7 mouse cellular contexts compared by ENCODE assay signal in genomic region chr3:154596934-154597554, GRCm38 (mm10). TPM values are rescaled to one million over a fixed set of nuclear protein-coding genes. Genes with fewer than 3 reads are reported as not detected.
DNase-seq lines count a peak whose midpoint lies in the region; ATAC-seq and TF ChIP-seq lines count a peak whose summit lies in the region.

TSS of gene Tyw3 (minus strand) at chr3:154597104.

- H3K9ac ChIP-seq in intestine, postnatal 0 days (ENCODE audit: low read depth, low read length), result peak within 1 kb of the TSS; percentile 66
- peak within 1 kb of the TSS; percentile 82 for H3K9ac ChIP-seq in midbrain, embryonic 12.5 days (replicated peaks)

- DNase-seq in adrenal gland, postnatal 10 days, result peak; percentile 99
- peak; percentile 96 for DNase-seq in embryonic facial prominence, embryonic 10.5 days (ENCODE audit: low spot score)
- DNase-seq in gonadal fat pad, adult 2 months (ENCODE audit: low read depth), result peak; percentile 55
- DNase-seq in left cerebral cortex, postnatal 4 days, result peak; percentile 98

- TF ChIP-seq POLR2A in small intestine, adult 2 months (IDR thresholded peaks at IDR 0.05; ENCODE audit: low read depth, low read length), result no peak; the same call in 1 of the 2 replicates

- peak within 1 kb of the TSS; percentile 85 for H3K4me3 ChIP-seq in embryonic facial prominence, embryonic 10.5 days
- peak within 1 kb of the TSS; percentile 68 for H3K4me3 ChIP-seq in intestine, postnatal 0 days (ENCODE audit: low read depth, low read length)
- H3K4me3 ChIP-seq in midbrain, embryonic 12.5 days, result peak within 1 kb of the TSS; percentile 90
- H3K4me3 ChIP-seq in small intestine, adult 2 months (ENCODE audit: low read depth, low read length), result peak within 1 kb of the TSS; percentile 94

- peaks cover 13% of the 10 kb centered on the region for H3K4me1 ChIP-seq in embryonic facial prominence, embryonic 10.5 days
- H3K4me1 ChIP-seq in intestine, postnatal 0 days (replicated peaks; ENCODE audit: control insufficient read depth, insufficient read depth, low read length), result no peaks in the 10 kb centered on the region
- peaks cover 4% of the 10 kb centered on the region for H3K4me1 ChIP-seq in midbrain, embryonic 12.5 days
- H3K4me1 ChIP-seq in small intestine, adult 2 months (ENCODE audit: control insufficient read depth, insufficient read depth, insufficient read length, low read length), result peaks cover 3% of the 10 kb centered on the region; the same call in 1 of the 2 replicates

- peak; percentile 77 for TF ChIP-seq CTCF in intestine, postnatal 0 days (IDR thresholded peaks at IDR 0.05; ENCODE audit: low read depth)
- TF ChIP-seq CTCF in small intestine, adult 2 months (IDR thresholded peaks at IDR 0.05; ENCODE audit: extremely low read depth, insufficient read length, insufficient replicate concordance, low read depth, low read length), result peak; percentile 42; the same call in 1 of the 2 replicates

- no peaks in the 10 kb centered on the region for H3K27me3 ChIP-seq in embryonic facial prominence, embryonic 10.5 days (replicated peaks; ENCODE audit: low read depth, poor library complexity, severe bottlenecking)
- no peaks in the 10 kb centered on the region for H3K27me3 ChIP-seq in intestine, postnatal 0 days (replicated peaks; ENCODE audit: control insufficient read depth, insufficient read depth, low read length)
- no peaks in the 10 kb centered on the region for H3K27me3 ChIP-seq in midbrain, embryonic 12.5 days
- peaks cover 7% of the 10 kb centered on the region for H3K27me3 ChIP-seq in small intestine, adult 2 months (ENCODE audit: control insufficient read depth, insufficient read depth, low read length)

- intact Hi-C loops in left cerebral cortex, postnatal 4 days (cut with DNase I), result no loop called here

- peak; percentile 96 for ATAC-seq in intestine, postnatal 0 days
- ATAC-seq in midbrain, embryonic 12.5 days (ENCODE audit: low FRiP score, low read depth), result peak; percentile 96

- under 1% methylated on average over 38 of the region's 38 CpGs for WGBS in embryonic facial prominence, embryonic 10.5 days
- under 1% methylated on average over 38 of the region's 38 CpGs for WGBS in intestine, postnatal 0 days
- under 1% methylated on average over 38 of the region's 38 CpGs for WGBS in midbrain, embryonic 12.5 days
- WGBS in small intestine, adult 2 months, result 2% methylated on average over 38 of the region's 38 CpGs

- H3K27ac ChIP-seq in embryonic facial prominence, embryonic 10.5 days (replicated peaks), result peak within 1 kb of the TSS; percentile 97
- peak within 1 kb of the TSS; percentile 97 for H3K27ac ChIP-seq in intestine, postnatal 0 days (ENCODE audit: low read depth, low read length)
- peak within 1 kb of the TSS; percentile 92 for H3K27ac ChIP-seq in midbrain, embryonic 12.5 days (replicated peaks)
- H3K27ac ChIP-seq in small intestine, adult 2 months (ENCODE audit: insufficient read depth, low read depth, low read length), result peak within 1 kb of the TSS; percentile 59

- peaks cover 24% of the 10 kb centered on the region for H3K36me3 ChIP-seq in embryonic facial prominence, embryonic 10.5 days (replicated peaks)
- peaks cover 10% of the 10 kb centered on the region; the same call in 1 of the 2 replicates for H3K36me3 ChIP-seq in intestine, postnatal 0 days (ENCODE audit: control insufficient read depth, insufficient read depth)
- peaks cover 22% of the 10 kb centered on the region for H3K36me3 ChIP-seq in midbrain, embryonic 12.5 days
- H3K36me3 ChIP-seq in small intestine, adult 2 months (ENCODE audit: control insufficient read depth, insufficient read depth, low read length), result 0 out of 2 replicates have a peak, but pooled peaks cover 4% of the 10 kb centered on the region

- no peaks in the 10 kb centered on the region for H3K9me3 ChIP-seq in embryonic facial prominence, embryonic 10.5 days
- no peaks in the 10 kb centered on the region for H3K9me3 ChIP-seq in intestine, postnatal 0 days (ENCODE audit: control insufficient read depth)
- no peaks in the 10 kb centered on the region for H3K9me3 ChIP-seq in midbrain, embryonic 12.5 days

- peak within 1 kb of the TSS; percentile 83 for H3K4me2 ChIP-seq in intestine, postnatal 0 days (replicated peaks; ENCODE audit: low read depth)
- peak within 1 kb of the TSS; percentile 73 for H3K4me2 ChIP-seq in midbrain, embryonic 12.5 days (replicated peaks)

RNA-seq across cellular contexts. Expression of gene Tyw3, which starts in this region (rescaled TPM):
- total RNA-seq in adrenal gland, postnatal 10 days (2021), result 1 to 10 TPM; 5.3 to 5.7 TPM
- polyA plus RNA-seq in embryonic facial prominence, embryonic 10.5 days (2016; fragmentation: Nextera tagmentation; extraction: Ambion mirVana), result 20.9 and 23.4 TPM in 2 replicates
- polyA plus RNA-seq in gonadal fat pad, adult 2 months (2012; rRNA removed), result 6.2 and 6.4 TPM in 2 replicates
- polyA plus RNA-seq in intestine, postnatal 0 days (2015; fragmentation: Nextera tagmentation; extraction: Ambion mirVana), result 5.0 and 6.2 TPM in 2 replicates
- total RNA-seq in left cerebral cortex, postnatal 4 days (2021), result 1 to 10 TPM; 6.4 to 9.4 TPM
- polyA plus RNA-seq in midbrain, embryonic 12.5 days (2016; fragmentation: Nextera tagmentation; extraction: Ambion mirVana), result 15.3 and 17.1 TPM in 2 replicates
- 0.76 and 0.96 TPM in 2 replicates for polyA plus RNA-seq in small intestine, adult 2 months (2012; rRNA removed)

Comparison
In these comparisons a context has a peak if more than half of its experiments do, and no peak if none do; other contexts are left out.
1. Peak in every context shown above with its lines: DNase-seq, ATAC-seq, H3K4me3 ChIP-seq and H3K27ac ChIP-seq.